Mouse (Mus musculus) heart, embryonic 14.5 days (tissue): ENCODE data around the gene Kidins220. TPM values are rescaled to one million over a fixed set of nuclear protein-coding genes. Genes with fewer than 3 reads are reported as not detected.

ENCODE experiments used
- ATAC-seq: fragments of 200-750 bp; cut with Nextera tagmentation; 2 replicates; pipeline ENCODE4 v1.8.0; 2017; ENCODE audit warnings: low read depth, moderate TSS enrichment; ENCODE audit not compliant: insufficient number of reproducible peaks, insufficient read depth, low FRiP score
- H3K27ac ChIP-seq, 2 experiments: fragments of 200-500 bp in 1 of 2; fragments of 300-500 bp in 1 of 2; sonication (generic) in 1 of 2; replicated peaks in 1 of 2; 2 replicates each; pipeline ENCODE4 v1.5.1; 2012 to 2014; ENCODE audit warnings: low read depth in 2 of 2, low read length in 2 of 2, control low read depth in 1 of 2, mild to moderate bottlenecking in 1 of 2, mixed read lengths in 1 of 2; ENCODE audit not compliant: control insufficient read depth in 1 of 2, insufficient read depth in 1 of 2
- H3K27me3 ChIP-seq: fragments of 300-500 bp; sonication (generic); 2 replicates; pipeline ENCODE4 v1.6.1; 2014; ENCODE audit warnings: mild to moderate bottlenecking, low read length, control low read depth; ENCODE audit not compliant: control insufficient read depth, insufficient read depth
- H3K36me3 ChIP-seq: fragments of 300-500 bp; sonication (generic); 2 replicates; pipeline ENCODE4 v1.6.1; 2014; ENCODE audit warnings: mild to moderate bottlenecking, control low read depth, low read length, mixed read lengths; ENCODE audit not compliant: control insufficient read depth, insufficient read depth
- H3K4me1 ChIP-seq, 2 experiments: fragments of 200-500 bp in 1 of 2; fragments of 300-500 bp in 1 of 2; sonication (generic) in 1 of 2; 2 replicates each; pipeline ENCODE4 v1.6.1; 2012 to 2014; ENCODE audit warnings: low read length in 2 of 2, control low read depth in 1 of 2, mixed read lengths in 1 of 2; ENCODE audit not compliant: control insufficient read depth in 2 of 2, insufficient read depth in 2 of 2
- H3K4me2 ChIP-seq: fragments of 300-500 bp; sonication (generic); 2 replicates; pipeline ENCODE4 v1.6.1; 2014; ENCODE audit warnings: mild to moderate bottlenecking, low read length
- H3K4me3 ChIP-seq, 2 experiments: fragments of 200-500 bp in 1 of 2; fragments of 300-500 bp in 1 of 2; sonication (generic) in 1 of 2; 2 replicates each; pipeline ENCODE4 v1.5.1; 2012 to 2014; ENCODE audit warnings: low read length in 2 of 2, mild to moderate bottlenecking in 2 of 2, control low read depth in 1 of 2, low read depth in 1 of 2, moderate library complexity in 1 of 2; ENCODE audit not compliant: control insufficient read depth in 1 of 2, insufficient read depth in 1 of 2
- H3K9ac ChIP-seq: fragments of 300-500 bp; sonication (generic); 2 replicates; pipeline ENCODE4 v1.6.1; 2014; ENCODE audit warnings: mild to moderate bottlenecking, low read length
- H3K9me3 ChIP-seq: fragments of 300-500 bp; sonication (generic); 2 replicates; pipeline ENCODE4 v1.6.1; 2016; ENCODE audit warnings: low read length, control low read depth; ENCODE audit not compliant: control insufficient read depth
- WGBS: fragments of 180-500 bp; shearing (Covaris S2); extraction: QIAGEN DNeasy Blood & Tissue Kit; methylation state at CpG from one replicate; pipeline ENCODE4 v1.1.7; 2014; 5-methylcytosine and 5-hydroxymethylcytosine counted together
- polyA plus RNA-seq: library from polyadenylated mRNA; unstranded; fragments of >200 nt; fragmentation: Nextera tagmentation; extraction: Ambion mirVana; gene quantifications from 2 replicates; pipeline ENCODE4 v1.2.1, GENCODE M21; 2014

Kidins220 gene
- polyA plus RNA-seq: 50.1 and 50.9 TPM in 2 replicates

- H3K9me3 ChIP-seq: no peaks in the 10 kb centered on the region
- H3K9ac ChIP-seq: peak within 1 kb of the TSS; percentile 84
- H3K27me3 ChIP-seq: no peaks in the 10 kb centered on the region
- peaks cover 6% of the 10 kb centered on the region; the same call in 1 of the 2 replicates for H3K36me3 ChIP-seq
- peak within 1 kb of the TSS; percentile 68 for H3K4me2 ChIP-seq
- ATAC-seq: peak; percentile 89
- peaks cover 6 to 24% of the 10 kb centered on the region in 2 experiments; a peak in 3 of 4 replicates for H3K4me1 ChIP-seq
- peak within 1 kb of the TSS; percentile 70 to 88 for H3K4me3 ChIP-seq
- 14% methylated on average over 29 of the region's 29 CpGs for WGBS
- peak within 1 kb of the TSS; percentile 77 to 96 for H3K27ac ChIP-seq
Observed at GRCm38 (mm10) chr12:24974446-24975114, at the start of gene Kidins220. Gene Kidins220 (plus strand): TSS chr12:24974925.

- H3K4me3 ChIP-seq: no peak overlapping the region
- ATAC-seq: no peak
- H3K27ac ChIP-seq: no peak overlapping the region
- WGBS: 57% methylated on average over 5 of the region's 5 CpGs
- no peak overlapping the region for H3K9ac ChIP-seq
- H3K27me3 ChIP-seq: no peaks in the 10 kb centered on the region
- H3K4me2 ChIP-seq: no peak overlapping the region
- no peaks in the 10 kb centered on the region for H3K36me3 ChIP-seq
- peaks cover 14 to 33% of the 10 kb centered on the region in 2 experiments for H3K4me1 ChIP-seq
- no peaks in the 10 kb centered on the region for H3K9me3 ChIP-seq
Observed at GRCm38 (mm10) chr12:24925276-24925675, 49.4 kb upstream of the Kidins220 start.

GRCm38 (mm10) chr12:24925684-24926083 lies 49.0 kb upstream of the Kidins220 start:
- Histone ChIP-seq H3K27me3 (no peaks in the 10 kb centered on the region), H3K4me3 (no peak overlapping the region), H3K4me1 (peaks cover 17 to 33% of the 10 kb centered on the region in 2 experiments), H3K9me3 (no peaks in the 10 kb centered on the region), H3K36me3 (no peaks in the 10 kb centered on the region), H3K4me2 (no peak overlapping the region), H3K27ac (no peak overlapping the region), H3K9ac (no peak overlapping the region)
- 41% methylated on average over 4 of the region's 4 CpGs for WGBS
- no peak for ATAC-seq

GRCm38 (mm10) chr12:24928051-24928748 lies 46.5 kb upstream of the Kidins220 start:
- ATAC-seq: no peak
- 51% methylated on average over 18 of the region's 18 CpGs for WGBS
- peaks cover 20 to 42% of the 10 kb centered on the region in 2 experiments for H3K4me1 ChIP-seq

GRCm38 (mm10) chr12:24929043-24929442 lies 45.7 kb upstream of the Kidins220 start:
- Histone ChIP-seq H3K27ac (peak overlapping the region in 1 of 2 experiments; percentile 69; a peak in 1 of 4 replicates), H3K9me3 (no peaks in the 10 kb centered on the region), H3K4me2 (no peak overlapping the region), H3K27me3 (no peaks in the 10 kb centered on the region), H3K36me3 (no peaks in the 10 kb centered on the region), H3K4me1 (peaks cover 26 to 43% of the 10 kb centered on the region in 2 experiments), H3K9ac (no peak overlapping the region), H3K4me3 (no peak overlapping the region)
- 69% methylated on average over 7 of the region's 7 CpGs for WGBS
- no peak for ATAC-seq

More at GRCm38 (mm10) chr12:24928051-24928748, 46.5 kb upstream of the Kidins220 start:
- H3K36me3 ChIP-seq: no peaks in the 10 kb centered on the region
- no peaks in the 10 kb centered on the region for H3K9me3 ChIP-seq
- peak overlapping the region; percentile 9; the same call in 1 of the 2 replicates for H3K4me2 ChIP-seq
- H3K27me3 ChIP-seq: no peaks in the 10 kb centered on the region
- H3K9ac ChIP-seq: no peak overlapping the region; the same call in 1 of the 2 replicates
- no peak overlapping the region for H3K4me3 ChIP-seq
- H3K27ac ChIP-seq: peak overlapping the region; percentile 13 to 69; a peak in 3 of 4 replicates

- no peak overlapping the region for H3K4me3 ChIP-seq
- no peaks in the 10 kb centered on the region for H3K9me3 ChIP-seq
- H3K27ac ChIP-seq: no peak overlapping the region
- no peaks in the 10 kb centered on the region for H3K27me3 ChIP-seq
- no peaks in the 10 kb centered on the region for H3K36me3 ChIP-seq
- H3K4me1 ChIP-seq: peaks cover 22 to 35% of the 10 kb centered on the region in 2 experiments
- no peak overlapping the region for H3K4me2 ChIP-seq
- no peak for ATAC-seq
- 28% methylated on average over 3 of the region's 3 CpGs for WGBS
- no peak overlapping the region for H3K9ac ChIP-seq
Observed at GRCm38 (mm10) chr12:24930760-24931159, 44.0 kb upstream of the Kidins220 start.

GRCm38 (mm10) chr12:24932120-24932519 lies 42.6 kb upstream of the Kidins220 start:
- Histone ChIP-seq H3K9ac (no peak overlapping the region), H3K36me3 (no peaks in the 10 kb centered on the region), H3K9me3 (no peaks in the 10 kb centered on the region), H3K27ac (no peak overlapping the region), H3K4me2 (no peak overlapping the region), H3K4me1 (peaks cover 22 to 37% of the 10 kb centered on the region in 2 experiments), H3K4me3 (no peak overlapping the region), H3K27me3 (no peaks in the 10 kb centered on the region)
- WGBS: 74% methylated on average over 6 of the region's 6 CpGs
- ATAC-seq: no peak
